Mouse (Mus musculus) kidney, postnatal 0 days (tissue): ENCODE measurements around the gene Sstr5. TPM values are rescaled to one million over a fixed set of nuclear protein-coding genes. Genes with fewer than 3 reads are reported as not detected.
A peak's percentile ranks its signal among the peaks of the same experiment; 100 is the strongest.

ENCODE experiments used
- ATAC-seq: fragments of 200-750 bp; cut with Nextera tagmentation; replicated peaks from 2 replicates; pipeline ENCODE4 v1.8.0; 2017; ENCODE audit warnings: low read depth, moderate number of reproducible peaks, moderate TSS enrichment, moderate library complexity; ENCODE audit not compliant: low FRiP score
- DNase-seq: peaks from one replicate; pipeline ENCODE4 v3.0.0-alpha.2; 2016; ENCODE audit warnings: low spot score
- H3K27ac ChIP-seq: fragments of 300-500 bp; sonication (generic); 2 replicates; pipeline ENCODE4 v1.5.1; 2014; ENCODE audit warnings: mild to moderate bottlenecking
- H3K27me3 ChIP-seq: fragments of 300-500 bp; sonication (generic); 2 replicates; pipeline ENCODE4 v1.6.1; 2014; ENCODE audit warnings: low read length, mixed read lengths; ENCODE audit not compliant: insufficient read depth
- H3K36me3 ChIP-seq: fragments of 300-500 bp; sonication (generic); 2 replicates; pipeline ENCODE4 v1.6.1; 2014; ENCODE audit warnings: low read length, mixed read lengths; ENCODE audit not compliant: insufficient read depth
- H3K4me1 ChIP-seq: fragments of 300-500 bp; sonication (generic); replicated peaks from 2 replicates; pipeline ENCODE4 v1.6.1; 2014; ENCODE audit warnings: antibody characterized with exemption, low read length, mixed read lengths; ENCODE audit not compliant: insufficient read depth
- H3K4me2 ChIP-seq: fragments of 300-500 bp; sonication (generic); 2 replicates; pipeline ENCODE4 v1.6.1; 2014; ENCODE audit warnings: mild to moderate bottlenecking, low read length, moderate library complexity, mixed read lengths
- H3K4me3 ChIP-seq: fragments of 300-500 bp; sonication (generic); replicated peaks from 2 replicates; pipeline ENCODE4 v1.5.1; 2014; ENCODE audit warnings: low read depth, low read length
- H3K9ac ChIP-seq: fragments of 300-500 bp; sonication (generic); 2 replicates; pipeline ENCODE4 v1.6.1; 2014; ENCODE audit warnings: low read depth, low read length
- H3K9me3 ChIP-seq: fragments of 300-500 bp; sonication (generic); replicated peaks from 2 replicates; pipeline ENCODE4 v1.6.1; 2016; ENCODE audit warnings: low read length, inconsistent platforms, mixed read lengths
- CTCF ChIP-seq: IDR thresholded peaks from 2 replicates; pipeline ENCODE4 v1.5.1; 2016; ENCODE audit warnings: antibody characterized with exemption, low read depth, mild to moderate bottlenecking, moderate library complexity
- WGBS: fragments of 180-500 bp; shearing (Covaris S2); extraction: QIAGEN DNeasy Blood & Tissue Kit; methylation state at CpG from one replicate; pipeline ENCODE4 v1.1.7; 2014; 5-methylcytosine and 5-hydroxymethylcytosine counted together
- polyA plus RNA-seq: library from polyadenylated mRNA; unstranded; fragments of >200 nt; fragmentation: Nextera tagmentation; extraction: Ambion mirVana; gene quantifications from 2 replicates; pipeline ENCODE4 v1.2.1, GENCODE M21; 2015

Sstr5 gene
- polyA plus RNA-seq, 1 experiment from 2014 or later = not detected

DNA sequence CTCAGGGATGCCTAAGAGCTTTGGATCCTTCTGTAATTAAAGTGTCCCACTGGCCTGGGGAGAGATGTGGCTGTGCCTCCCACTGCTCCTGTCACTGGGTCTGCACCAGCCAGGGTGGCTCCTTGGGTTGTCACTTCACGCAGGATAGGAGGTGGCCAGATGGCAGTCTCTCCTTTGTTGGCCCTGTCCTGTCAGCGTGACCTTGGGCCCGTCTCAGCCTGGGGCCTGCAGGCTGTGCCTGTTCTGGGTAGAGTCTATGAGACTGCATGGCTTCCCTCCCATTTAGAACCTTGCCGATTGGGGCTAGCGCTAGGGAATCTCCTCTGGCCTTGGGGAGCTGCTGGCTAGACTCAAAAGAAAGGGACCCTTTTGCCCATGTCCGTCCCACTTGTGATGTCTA lies 28.8 kb downstream of the Sstr5 start:
- WGBS = 62% methylated on average over 6 of the region's 6 CpGs
- TF ChIP-seq CTCF = no peak
- no peak overlapping the region for H3K4me3 ChIP-seq
- no peaks in the 10 kb centered on the region for H3K4me1 ChIP-seq
- H3K9ac ChIP-seq = no peak overlapping the region
- no peak for DNase-seq
- H3K36me3 ChIP-seq = no peaks in the 10 kb centered on the region
- no peaks in the 10 kb centered on the region for H3K27me3 ChIP-seq
- no peak for ATAC-seq
- no peak overlapping the region for H3K4me2 ChIP-seq
- H3K27ac ChIP-seq = no peak overlapping the region
- H3K9me3 ChIP-seq = no peaks in the 10 kb centered on the region

DNA sequence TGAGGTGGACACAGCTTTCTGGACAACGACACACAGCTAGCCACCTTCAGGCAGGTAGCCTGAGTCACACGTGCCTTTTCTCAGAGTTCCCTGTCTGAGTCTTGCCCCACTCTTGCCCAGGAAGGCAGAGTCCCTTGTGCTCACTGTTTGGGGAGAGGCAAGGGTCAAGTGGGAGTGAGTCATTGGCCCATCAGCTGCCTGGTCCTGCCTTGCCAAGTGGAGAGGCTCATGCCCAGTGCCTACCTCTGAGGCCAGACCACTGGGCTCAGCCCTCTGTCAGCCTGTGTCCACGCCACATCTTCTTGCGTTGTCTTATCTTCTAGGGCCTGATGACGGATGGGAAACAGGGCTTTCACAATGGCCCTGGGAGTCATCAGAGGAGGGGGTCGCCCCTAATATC lies 29.3 kb downstream of the Sstr5 start:
- ATAC-seq (no peak), DNase-seq (no peak)
- WGBS = 74% methylated on average over 6 of the region's 6 CpGs
- no peaks in the 10 kb centered on the region for H3K9me3 ChIP-seq
- no peaks in the 10 kb centered on the region for H3K36me3 ChIP-seq
- no peaks in the 10 kb centered on the region for H3K4me1 ChIP-seq
- no peak overlapping the region for H3K9ac ChIP-seq
- no peaks in the 10 kb centered on the region for H3K27me3 ChIP-seq
- H3K4me3 ChIP-seq = no peak overlapping the region
- TF ChIP-seq CTCF = no peak
- H3K4me2 ChIP-seq = no peak overlapping the region
- no peak overlapping the region for H3K27ac ChIP-seq

DNA sequence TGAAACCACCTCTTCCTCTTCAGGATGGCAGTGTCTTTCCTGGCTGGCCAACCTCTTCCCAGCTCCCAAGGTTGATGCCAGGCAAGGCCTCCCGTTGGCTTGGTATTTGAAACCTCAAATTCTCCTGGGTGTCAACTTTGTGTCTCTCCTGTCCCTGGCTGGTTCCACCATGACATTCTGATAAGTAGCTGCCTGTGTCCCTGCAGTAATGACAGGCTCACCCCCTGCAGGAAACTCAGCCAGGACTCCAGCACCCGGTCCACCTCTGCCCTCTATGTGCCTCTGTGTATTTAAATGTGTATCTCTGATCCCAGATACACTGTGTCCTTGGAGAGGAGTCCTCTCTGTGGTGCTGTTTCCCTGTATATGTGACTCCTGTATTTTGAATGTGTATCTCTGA lies 30.8 kb downstream of the Sstr5 start:
- Histone ChIP-seq H3K4me3 (no peak overlapping the region), H3K4me1 (no peaks in the 10 kb centered on the region), H3K27ac (no peak overlapping the region), H3K36me3 (no peaks in the 10 kb centered on the region), H3K27me3 (no peaks in the 10 kb centered on the region), H3K9me3 (no peaks in the 10 kb centered on the region), H3K9ac (no peak overlapping the region), H3K4me2 (no peak overlapping the region)
- DNase-seq (no peak), ATAC-seq (no peak)
- WGBS = 90% methylated on average over 2 of the region's 2 CpGs
- TF ChIP-seq CTCF = no peak

DNA sequence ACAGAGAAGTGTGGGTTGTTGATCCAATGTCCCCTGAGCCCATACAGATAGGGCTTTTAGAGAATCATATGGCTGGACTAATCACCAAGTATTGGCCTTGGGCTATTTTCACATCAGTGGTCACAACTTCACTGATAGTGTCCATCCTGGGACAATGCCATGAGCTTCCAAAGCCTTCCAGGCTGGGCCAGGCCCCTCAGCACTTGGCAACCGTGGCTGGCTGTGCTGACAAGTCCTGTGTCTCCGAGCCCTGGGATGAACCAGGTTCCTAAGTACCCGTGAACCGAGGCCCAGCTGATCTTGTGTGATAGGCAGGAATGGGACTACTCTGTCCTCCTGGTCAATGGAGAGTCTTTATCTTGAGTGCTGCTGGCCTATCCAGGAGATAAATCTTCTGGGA lies 33.0 kb downstream of the Sstr5 start:
- Histone ChIP-seq H3K4me2 (no peak overlapping the region), H3K4me1 (no peaks in the 10 kb centered on the region), H3K4me3 (no peak overlapping the region), H3K9ac (no peak overlapping the region), H3K27me3 (no peaks in the 10 kb centered on the region), H3K27ac (no peak overlapping the region), H3K36me3 (no peaks in the 10 kb centered on the region), H3K9me3 (no peaks in the 10 kb centered on the region)
- no peak for ATAC-seq
- no peak for DNase-seq
- TF ChIP-seq CTCF = no peak
- WGBS = 82% methylated on average over 4 of the region's 4 CpGs

DNA sequence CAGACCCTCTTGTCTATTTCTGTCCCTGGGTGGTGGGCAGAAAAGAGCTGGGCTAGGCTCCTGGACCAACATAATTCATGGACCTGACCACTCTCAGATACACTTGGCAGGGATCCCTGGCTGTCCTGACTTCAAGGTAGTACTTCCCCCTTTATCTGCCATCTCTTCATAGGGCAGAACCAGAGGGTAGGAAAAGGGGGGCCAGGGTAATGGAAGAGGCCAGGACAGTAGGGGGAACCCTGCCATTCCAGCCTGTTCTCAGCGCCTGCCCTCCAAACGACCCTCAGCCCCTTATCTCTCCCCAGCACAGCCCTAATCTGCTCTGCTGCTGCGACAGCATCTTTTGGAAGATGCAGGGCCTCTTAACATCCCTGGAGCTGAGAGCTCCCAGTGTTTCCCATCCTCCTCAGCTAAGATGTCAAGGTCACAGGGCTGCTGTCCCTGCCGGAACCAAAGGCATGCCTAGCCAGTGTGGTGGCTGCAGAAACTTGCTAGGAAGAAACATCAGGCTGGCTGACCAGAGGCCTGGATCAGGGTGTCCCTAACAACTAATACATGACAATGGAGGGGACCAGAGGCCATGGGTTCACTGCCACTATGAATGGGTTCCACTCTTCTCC lies 33.7 kb downstream of the Sstr5 start:
- Histone ChIP-seq H3K9me3 (no peaks in the 10 kb centered on the region), H3K27me3 (no peaks in the 10 kb centered on the region), H3K4me3 (no peak overlapping the region), H3K9ac (no peak overlapping the region), H3K4me1 (no peaks in the 10 kb centered on the region), H3K4me2 (no peak overlapping the region), H3K27ac (no peak overlapping the region), H3K36me3 (no peaks in the 10 kb centered on the region)
- 53% methylated on average over 4 of the region's 4 CpGs for WGBS
- ATAC-seq (no peak), DNase-seq (no peak)
- TF ChIP-seq CTCF = no peak

DNA sequence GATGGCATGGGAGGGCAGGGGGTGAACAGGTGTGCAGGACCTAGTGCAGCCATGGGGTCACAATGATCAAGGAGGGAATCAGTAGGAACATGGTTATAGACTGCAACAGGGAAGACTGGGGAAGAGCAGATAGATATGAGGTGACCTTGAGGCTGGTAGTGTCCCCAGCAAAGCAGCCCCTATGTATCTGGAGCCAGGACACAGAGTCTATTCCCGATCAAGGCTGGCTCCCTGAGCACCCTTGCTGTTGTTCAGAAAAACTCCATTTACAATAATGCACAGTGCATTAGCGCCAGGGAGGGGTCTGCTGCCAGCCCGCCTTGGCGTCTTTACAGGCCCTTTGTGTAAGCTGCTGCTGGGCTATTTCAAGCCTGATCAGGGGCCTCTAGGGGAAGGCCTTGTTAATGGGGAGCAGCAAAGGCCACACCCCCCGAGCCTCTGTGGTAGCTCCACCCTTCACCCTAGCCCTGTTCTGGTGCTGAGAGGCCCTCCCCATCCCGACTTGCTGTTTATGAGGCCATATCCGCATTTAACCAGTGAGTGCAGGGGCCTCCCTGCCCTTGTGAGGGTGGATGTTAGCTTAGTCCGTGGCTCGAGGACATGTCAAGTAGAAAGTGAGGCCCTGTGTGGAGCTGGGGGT lies 34.7 kb downstream of the Sstr5 start:
- H3K9ac ChIP-seq = no peak overlapping the region
- ATAC-seq = peak; percentile 57; the same call in 1 of the 2 replicates
- WGBS = 17% methylated on average over 9 of the region's 9 CpGs
- H3K4me3 ChIP-seq = no peak overlapping the region
- no peaks in the 10 kb centered on the region for H3K9me3 ChIP-seq
- no peaks in the 10 kb centered on the region for H3K27me3 ChIP-seq
- DNase-seq = peak; percentile 42
- no peaks in the 10 kb centered on the region for H3K4me1 ChIP-seq
- TF ChIP-seq CTCF = no peak
- no peak overlapping the region for H3K4me2 ChIP-seq
- H3K27ac ChIP-seq = no peak overlapping the region
- no peaks in the 10 kb centered on the region for H3K36me3 ChIP-seq
